Mouse (Mus musculus) Patski (cell line): Measurements from ENCODE around the gene Rtcb. TPM values are rescaled to one million over a fixed set of nuclear protein-coding genes. Genes with fewer than 3 reads are reported as not detected.

Experiments
- ATAC-seq: fragments of 100-300 bp; one replicate; pipeline ENCODE4 v1.8.0; 2021
- CTCF ChIA-PET: fragments of 350-600 bp; sonication (Branson Sonifier 250); formaldehyde crosslinking; loops from one replicate; lab custom pipeline; 2022; ENCODE audit warnings: inconsistent platforms; lab: Charles Lee
- POLR2A ChIA-PET: fragments of 350-600 bp; sonication (Branson Sonifier 250); formaldehyde crosslinking; loops from one replicate; lab custom pipeline; 2022; ENCODE audit warnings: antibody characterized with exemption, inconsistent platforms; lab: Charles Lee
- DNase-seq: peaks from one replicate; pipeline ENCODE4 v3.0.0-alpha.2; 2011; ENCODE audit warnings: low read depth, low spot score
- H3K27me3 ChIP-seq: fragments of 371-371 bp; one replicate; pipeline ENCODE4 v1.5.1; 2021
- CTCF ChIP-seq: fragments of 100-300 bp; IDR thresholded peaks from one replicate; pipeline ENCODE4 v1.5.1; 2021
- in situ Hi-C: fragments of 300-500 bp; cut with MboI; formaldehyde crosslinking; loops from 3 replicates; pipeline ENCODE4 v1.11.1; 2018; ENCODE audit warnings: low pct_unique_long_range_greater_than_20kb, mixed read lengths
- polyA plus RNA-seq: library from polyadenylated mRNA; unstranded; gene quantifications from one replicate; pipeline ENCODE4 v1.2.3, GENCODE M21; 2021

The Rtcb gene
- polyA plus RNA-seq, 1 experiment from 2014 or later: 153 TPM

DNA sequence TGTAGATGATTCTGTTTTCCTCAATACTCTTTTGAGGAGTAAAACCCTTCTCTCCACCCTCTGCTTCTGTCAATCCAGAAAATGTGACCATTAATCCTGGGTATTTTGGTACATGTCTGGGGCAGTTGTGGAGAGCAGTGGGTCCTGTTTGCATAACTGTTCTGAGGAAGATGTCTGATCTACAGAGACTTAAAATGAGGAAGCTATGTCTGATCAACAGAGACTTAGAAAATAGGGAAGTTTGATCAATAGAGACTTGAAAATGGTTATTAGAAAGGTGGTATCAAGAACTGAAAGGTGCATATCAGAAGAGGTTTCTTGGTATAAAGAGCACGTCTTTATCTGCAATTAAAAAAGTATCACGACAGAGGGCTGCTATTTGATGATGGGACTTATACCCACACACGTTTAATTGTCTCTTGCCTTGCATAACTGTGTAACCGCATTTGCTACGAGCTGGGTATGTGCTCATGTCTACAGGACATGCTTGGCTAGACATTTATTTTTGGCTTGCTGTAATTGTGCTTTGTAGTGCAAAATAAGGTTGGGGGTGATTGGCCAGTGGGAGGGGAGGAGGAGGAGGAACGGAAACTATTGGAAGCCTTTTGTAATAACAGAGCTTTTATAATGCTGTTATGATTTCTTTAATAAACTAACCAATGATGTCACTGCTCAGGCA is 5.7 kb downstream of the Rtcb start:
- ATAC-seq (no peak), DNase-seq (no peak)
- H3K27me3 ChIP-seq: no peaks in the 10 kb centered on the region
- in situ Hi-C loops: no loop called here
- CTCF ChIA-PET: interaction anchor here (1.1 to 1.7 kb wide), 2 partner anchors 23 to 69 kb away, joined by 3 to 4 read pairs; no protein-coding TSS in a partner anchor
- POLR2A ChIA-PET: interaction anchor here (1.2 kb wide), 1 partner anchor 35 kb away, joined by 3 read pairs; the partner anchor contains the start of gene Prdm4
- TF ChIP-seq CTCF: no peak

DNA sequence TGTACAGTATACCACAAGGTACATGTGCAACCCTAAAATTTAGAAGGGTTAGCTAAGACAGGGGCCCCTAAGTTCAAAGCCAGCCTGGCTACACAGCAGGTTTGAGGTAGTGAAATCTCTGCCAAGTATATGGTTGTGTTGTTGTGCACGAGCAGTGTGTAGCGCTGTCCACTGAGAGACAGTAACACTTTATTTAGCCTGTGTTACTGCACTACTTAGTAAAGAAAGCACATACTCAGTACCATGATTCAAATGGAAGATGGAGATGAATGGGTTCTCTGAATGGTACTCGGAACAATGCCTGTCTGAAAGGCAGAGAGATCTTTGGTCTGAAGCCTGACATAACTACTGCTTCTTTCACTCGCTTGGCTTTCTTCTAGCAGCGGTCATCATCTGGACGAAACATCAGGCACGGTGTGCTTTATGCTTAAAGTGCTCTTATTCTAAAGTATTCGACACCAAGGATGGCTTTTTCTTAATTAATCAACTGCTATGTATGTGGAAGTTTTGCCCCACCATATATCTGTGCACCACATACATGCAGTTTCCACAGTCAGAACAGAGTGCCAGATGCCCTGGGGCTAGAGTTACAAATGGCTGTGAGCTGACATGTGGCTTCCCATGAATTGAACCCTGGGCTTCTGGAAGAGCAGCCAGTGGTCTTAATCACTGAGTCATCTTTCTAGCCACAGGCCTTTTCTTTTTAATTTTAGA is 9.0 kb downstream of the Rtcb start:
- CTCF ChIA-PET: no interaction called here
- POLR2A ChIA-PET: no interaction called here
- H3K27me3 ChIP-seq: no peaks in the 10 kb centered on the region
- TF ChIP-seq CTCF: no peak
- DNase-seq (no peak), ATAC-seq (no peak)
- in situ Hi-C loops: no loop called here

DNA sequence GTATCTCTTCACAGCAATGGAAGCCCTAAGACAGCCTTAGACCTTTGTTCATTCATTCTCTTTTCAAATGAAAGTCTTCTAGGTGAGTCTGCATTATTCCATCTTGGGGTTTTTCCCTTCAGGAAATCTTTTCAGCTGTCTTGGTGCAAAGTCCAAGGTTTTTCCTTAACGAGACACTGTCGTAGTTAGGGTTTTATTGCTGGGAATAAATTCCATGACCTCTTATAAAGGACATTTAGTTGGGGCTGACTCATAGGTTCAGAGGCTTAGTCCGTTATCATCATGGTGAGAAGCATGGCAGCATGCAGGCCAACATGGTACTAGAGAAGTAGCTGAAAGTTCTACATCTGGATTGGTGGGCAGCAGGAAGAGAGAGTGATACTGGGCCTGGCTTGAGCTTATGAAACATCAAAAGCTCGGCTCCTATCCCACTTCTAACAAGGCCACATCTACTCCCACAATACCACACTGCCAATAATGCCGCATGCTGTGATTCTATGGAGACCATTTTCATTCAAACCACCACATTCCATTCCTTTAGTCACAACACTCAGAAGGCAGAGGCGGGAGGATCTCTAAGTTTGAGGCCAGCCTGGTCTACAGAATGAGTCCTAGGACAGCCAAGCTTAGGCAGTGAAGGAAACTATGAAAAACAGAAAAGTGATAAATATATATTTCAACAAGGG is 21.2 kb downstream of the Rtcb start:
- no peak for DNase-seq

DNA sequence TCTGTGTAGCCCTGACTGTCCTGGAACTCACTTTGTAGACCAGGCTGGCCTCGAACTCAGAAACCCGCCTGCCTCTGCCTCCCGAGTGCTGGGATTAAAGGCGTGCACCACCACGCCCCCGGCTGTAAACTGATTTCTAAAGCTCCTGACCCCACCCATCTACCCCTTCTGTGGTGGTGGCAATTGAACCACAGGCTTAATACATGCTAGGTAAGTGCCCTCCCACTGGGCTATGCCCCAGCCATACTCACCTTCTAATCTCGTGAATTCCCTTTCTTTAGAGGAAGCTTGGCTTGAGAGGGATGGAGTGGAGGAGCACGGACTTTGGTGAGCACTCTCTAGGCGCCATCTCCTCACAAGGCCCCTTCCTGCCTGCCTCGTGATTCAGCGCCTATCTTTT is 27.7 kb downstream of the Rtcb start:
- ATAC-seq: no peak
- CTCF ChIA-PET: interaction anchor here (1.1 to 1.4 kb wide), 3 partner anchors 22 to 568 kb away, joined by 3 to 4 read pairs (median 4); partner anchors contain the start of gene Syn3
- no peak for DNase-seq
- POLR2A ChIA-PET: interaction anchor here (0.7 kb wide), 1 partner anchor 136 kb away, joined by 6 read pairs; no protein-coding TSS in a partner anchor
- in situ Hi-C loops: no loop called here
- TF ChIP-seq CTCF: no peak
- H3K27me3 ChIP-seq: no peaks in the 10 kb centered on the region

More for the DNA sequence above, 21.2 kb downstream of the Rtcb start:
- in situ Hi-C loops: no loop called here
- ChIA-PET POLR2A (interaction anchor here (0.5 kb wide), 1 partner anchor 835 kb away, joined by 3 read pairs; no protein-coding TSS in a partner anchor), CTCF (interaction anchor here (1.2 kb wide), 1 partner anchor 9 kb away, joined by 3 read pairs; no protein-coding TSS in a partner anchor)
- no peak for TF ChIP-seq CTCF
- no peaks in the 10 kb centered on the region for H3K27me3 ChIP-seq
- ATAC-seq: no peak

DNA sequence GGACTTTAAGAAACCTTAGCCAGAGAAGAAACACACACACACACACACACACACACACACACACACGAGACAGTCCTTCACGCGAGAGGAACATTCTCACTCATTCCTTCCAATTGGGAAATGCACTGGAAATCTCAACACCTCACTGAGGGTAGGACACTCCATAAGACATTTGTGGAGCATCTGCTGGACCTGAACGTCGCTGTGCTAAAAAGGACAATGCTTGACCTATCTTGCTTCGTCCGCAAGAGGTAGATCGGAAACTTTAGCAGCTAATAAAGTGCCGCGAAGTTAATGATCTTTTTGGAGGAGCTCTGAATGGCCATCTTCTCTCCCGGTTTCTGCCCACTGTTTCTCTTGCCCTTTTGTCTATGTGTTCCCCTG is 28.4 kb downstream of the Rtcb start:
- peaks cover 7% of the 10 kb centered on the region for H3K27me3 ChIP-seq
- ATAC-seq: no peak
- CTCF ChIA-PET: interaction anchor here (1.1 to 2.4 kb wide), 8 partner anchors 11 to 569 kb away, joined by 3 to 13 read pairs (median 4); partner anchors contain the start of genes Prdm4, Rtcb and Syn3
- POLR2A ChIA-PET: interaction anchor here (0.6 to 0.7 kb wide), 2 partner anchors 21 to 137 kb away, joined by 3 to 6 read pairs; no protein-coding TSS in a partner anchor
- no peak for DNase-seq
- no peak for TF ChIP-seq CTCF
- in situ Hi-C loops: no loop called here

DNA sequence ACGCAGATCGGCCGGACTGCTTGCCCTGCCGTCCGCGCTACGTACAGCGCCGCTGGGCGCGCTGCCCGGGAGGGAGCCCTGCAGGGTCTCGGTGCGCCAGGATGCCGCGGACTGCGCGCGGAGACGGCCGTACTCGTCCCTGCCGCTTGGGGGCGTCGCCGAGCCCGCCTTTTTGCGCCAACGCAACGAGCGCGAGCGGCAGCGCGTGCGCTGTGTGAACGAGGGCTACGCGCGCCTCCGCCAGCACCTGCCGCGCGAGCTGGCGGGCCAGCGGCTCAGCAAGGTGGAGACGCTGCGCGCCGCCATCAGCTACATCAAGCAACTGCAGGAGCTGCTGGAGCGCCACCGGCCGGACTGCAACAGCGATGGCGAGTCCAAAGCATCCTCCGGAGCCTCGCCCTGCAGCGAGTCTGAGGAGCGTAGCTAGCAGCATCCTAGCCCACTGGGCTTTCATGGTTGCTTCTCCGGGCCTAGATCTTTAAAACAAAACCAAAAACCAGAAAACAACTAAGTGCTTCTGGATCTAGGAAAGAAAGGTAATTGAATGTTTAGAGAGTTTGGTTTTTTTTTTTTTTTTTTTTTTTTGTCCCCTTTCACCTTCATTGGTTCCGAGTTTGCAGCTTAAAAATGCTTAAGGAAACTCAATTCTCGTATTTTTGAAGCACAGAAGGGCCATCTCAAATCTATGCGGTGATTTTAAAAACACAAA is 29.0 kb downstream of the Rtcb start:
- ATAC-seq (peak; percentile 82), DNase-seq (no peak)
- H3K27me3 ChIP-seq: peaks cover 11% of the 10 kb centered on the region
- peak; percentile 100 for TF ChIP-seq CTCF
- CTCF ChIA-PET: interaction anchor here (1.1 to 2.4 kb wide), 9 partner anchors 10 to 570 kb away, joined by 3 to 13 read pairs (median 4); partner anchors contain the start of genes Bpifc, Prdm4, Rtcb and Syn3
- POLR2A ChIA-PET: interaction anchor here (0.6 kb wide), 1 partner anchor 21 kb away, joined by 3 read pairs; no protein-coding TSS in a partner anchor
- in situ Hi-C loops: no loop called here

DNA sequence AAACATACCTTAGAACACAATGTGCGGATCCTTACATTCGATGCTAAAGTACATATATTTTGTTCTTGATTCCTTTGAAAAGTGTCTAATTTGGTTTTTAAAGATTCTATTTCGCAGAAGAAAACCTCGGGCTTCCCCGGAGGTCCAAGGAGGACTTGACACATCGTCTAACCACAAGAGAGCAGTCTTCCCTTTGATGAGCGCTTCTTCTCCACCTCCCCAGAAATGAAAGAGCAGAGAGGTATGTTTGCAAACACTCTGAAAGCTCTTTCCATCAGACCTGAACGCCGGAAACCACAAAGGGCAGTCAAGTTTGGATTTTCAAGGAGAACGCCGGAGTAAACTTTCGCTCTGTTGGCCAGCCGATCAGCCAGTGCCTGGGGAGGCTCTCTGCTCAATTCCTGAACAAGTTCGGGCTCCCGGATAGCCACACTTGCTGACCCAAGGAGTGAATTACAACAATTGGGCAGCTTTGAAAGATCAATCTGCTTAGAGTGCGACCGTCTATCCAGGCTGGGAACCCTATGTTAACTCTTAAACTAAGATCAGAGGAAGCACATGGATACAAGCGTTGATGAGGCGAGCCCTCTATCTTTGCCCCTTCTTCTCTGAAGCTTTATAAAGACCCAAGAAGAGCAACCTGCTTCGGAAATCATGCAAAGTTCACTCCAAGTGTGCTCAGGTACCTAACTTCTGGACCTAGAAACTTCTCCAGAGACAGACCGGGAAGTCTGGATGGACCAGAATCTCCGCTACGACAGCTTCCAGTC is 29.8 kb downstream of the Rtcb start, which contains the start of gene Ascl4:
Gene Ascl4, plus strand, starts transcription at position 6 of the 770 bp plus-strand sequence.
- peak; percentile 31 for DNase-seq
- POLR2A ChIA-PET: no interaction called here
- peak; percentile 65 for ATAC-seq
- TF ChIP-seq CTCF: peak; percentile 22
- peaks cover 15% of the 10 kb centered on the region for H3K27me3 ChIP-seq
- in situ Hi-C loops: no loop called here
- CTCF ChIA-PET: interaction anchor here (1.0 to 2.4 kb wide), 7 partner anchors 9 to 246 kb away, joined by 3 to 13 read pairs (median 3); partner anchors contain the start of genes Bpifc, Prdm4 and Rtcb

DNA sequence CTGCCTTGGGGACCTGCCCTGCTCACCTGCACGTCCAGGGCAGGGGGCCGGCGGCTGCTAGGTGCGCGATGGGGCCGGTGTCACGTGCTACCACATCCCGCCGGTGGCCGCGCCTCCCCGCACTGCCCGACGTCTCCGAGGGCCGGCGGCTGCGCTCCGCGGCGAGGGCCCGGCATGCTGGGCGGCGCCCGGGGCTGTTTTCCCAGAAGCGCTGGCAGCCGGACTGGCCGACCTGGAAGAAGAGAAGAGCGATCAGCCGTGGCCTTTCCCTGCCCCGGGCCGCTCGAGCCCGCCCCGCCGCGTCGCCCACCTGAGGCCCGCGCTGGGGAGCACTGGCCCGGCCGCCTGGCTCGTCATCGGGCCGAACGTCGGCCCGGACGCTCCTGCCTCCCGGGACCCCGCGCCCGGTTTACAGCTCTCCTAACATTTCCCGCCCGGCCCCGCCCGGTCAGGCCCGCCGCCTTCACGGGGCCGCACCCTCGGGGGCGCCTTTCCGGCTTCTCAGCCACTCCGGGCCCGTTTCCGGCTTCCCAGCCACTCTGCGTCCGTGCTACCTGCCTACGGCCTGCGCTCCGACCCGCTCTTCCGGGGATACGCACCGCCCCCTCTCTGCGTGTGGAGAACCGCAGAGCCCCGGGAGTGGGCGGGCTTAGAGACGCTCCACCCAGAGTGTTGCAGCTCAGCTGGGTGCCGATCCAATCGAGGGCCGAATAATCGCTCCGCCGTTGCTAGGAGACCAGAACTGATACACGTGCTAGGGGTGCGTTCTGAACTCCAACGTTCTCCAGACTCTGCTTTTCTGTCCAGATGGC is 40.9 kb downstream of the Rtcb start, which contains the start of gene Prdm4:
Gene Prdm4, minus strand, starts transcription at position 645 of the 812 bp plus-strand sequence.
- ATAC-seq (peak; percentile 99), DNase-seq (peak; percentile 92)
- H3K27me3 ChIP-seq: peaks cover 3% of the 10 kb centered on the region
- POLR2A ChIA-PET: interaction anchor here (1.2 kb wide), 1 partner anchor 36 kb away, joined by 3 read pairs; no protein-coding TSS in a partner anchor
- CTCF ChIA-PET: interaction anchor here (1.1 to 3.8 kb wide), 2 partner anchors 12 to 105 kb away, joined by 3 to 13 read pairs; partner anchors contain the start of genes Ascl4 and Fbxo7
- in situ Hi-C loops: no loop called here
- TF ChIP-seq CTCF: no peak

Other genes with a start within 250 kb of the Rtcb start
- 31.7 TPM for gene Pwp1, start 128.3 kb downstream of the Rtcb start, polyA plus RNA-seq
- 23.4 TPM for gene Prdm4, start 40.7 kb downstream of the Rtcb start, polyA plus RNA-seq
- 0.24 TPM for gene Ascl4, start 30.1 kb downstream of the Rtcb start, polyA plus RNA-seq
- 0.03 TPM for gene Bpifc, start 54.1 kb upstream of the Rtcb start, polyA plus RNA-seq
- 38.1 TPM for gene Fbxo7, start 64.1 kb upstream of the Rtcb start, polyA plus RNA-seq